Mouse (Mus musculus): ENCODE measurements around the gene Ntrk2.
"Not testable (repeated sequence)": the region's sequence is repeated elsewhere in the genome, so short reads cannot be mapped to it uniquely, and the experiment has no call there.

The Ntrk2 gene

GRCm38 (mm10) chr13:59040156-59040915 is 234.0 kb downstream of the Ntrk2 start:
- in situ Hi-C loops (cut with MboI, MseI), result no loop called here

GRCm38 (mm10) chr13:59041013-59041764 is 234.8 kb downstream of the Ntrk2 start:
- in situ Hi-C loops (cut with MboI, MseI), result no loop called here

GRCm38 (mm10) chr13:59052188-59052587 is 245.8 kb downstream of the Ntrk2 start:
- in situ Hi-C loops (cut with MboI, MseI), result no loop called here

GRCm38 (mm10) chr13:59054331-59054730 is 248.0 kb downstream of the Ntrk2 start:
- in situ Hi-C loops (cut with MboI, MseI), result not testable (repeated sequence)

- in situ Hi-C loops (cut with MboI, MseI), result no loop called here
These were observed 250.5 kb downstream of the Ntrk2 start for GRCm38 (mm10) chr13:59056859-59057258.

- in situ Hi-C loops (cut with MboI, MseI), result no loop called here
These were observed 251.5 kb downstream of the Ntrk2 start for GRCm38 (mm10) chr13:59057886-59058285.

GRCm38 (mm10) chr13:59059118-59059517 is 252.7 kb downstream of the Ntrk2 start:
- in situ Hi-C loops (cut with MboI, MseI), result no loop called here

GRCm38 (mm10) chr13:59065677-59066076 is 259.3 kb downstream of the Ntrk2 start:
- in situ Hi-C loops (cut with MboI, MseI), result no loop called here

- in situ Hi-C loops (cut with MboI, MseI), result no loop called here
These were observed 267.4 kb downstream of the Ntrk2 start for GRCm38 (mm10) chr13:59073635-59074256.

GRCm38 (mm10) chr13:59076489-59076888 is 270.1 kb downstream of the Ntrk2 start:
- in situ Hi-C loops (cut with MboI, MseI), result no loop called here

- in situ Hi-C loops (cut with MboI, MseI), result no loop called here
These were observed 273.5 kb downstream of the Ntrk2 start for GRCm38 (mm10) chr13:59079761-59080461.

- in situ Hi-C loops (cut with MboI, MseI), result no loop called here
These were observed 274.1 kb downstream of the Ntrk2 start for GRCm38 (mm10) chr13:59080468-59080867.

GRCm38 (mm10) chr13:59089016-59089415 is 282.6 kb downstream of the Ntrk2 start:
- in situ Hi-C loops (cut with MboI, MseI), result no loop called here

GRCm38 (mm10) chr13:59091138-59091971 is 285.0 kb downstream of the Ntrk2 start:
- in situ Hi-C loops (cut with MboI, MseI), result no loop called here

- in situ Hi-C loops (cut with MboI, MseI), result no loop called here
These were observed 285.9 kb downstream of the Ntrk2 start for GRCm38 (mm10) chr13:59092045-59092857.

GRCm38 (mm10) chr13:59092858-59093154 is 286.4 kb downstream of the Ntrk2 start:
- in situ Hi-C loops (cut with MboI, MseI), result no loop called here

- in situ Hi-C loops (cut with MboI, MseI), result no loop called here
These were observed 288.4 kb downstream of the Ntrk2 start for GRCm38 (mm10) chr13:59094722-59095121.

GRCm38 (mm10) chr13:59095811-59096391 is 289.5 kb downstream of the Ntrk2 start:
- in situ Hi-C loops (cut with MboI, MseI), result no loop called here

GRCm38 (mm10) chr13:59100086-59100485 is 293.7 kb downstream of the Ntrk2 start:
- in situ Hi-C loops (cut with MboI, MseI), result no loop called here

- in situ Hi-C loops (cut with MboI, MseI), result not testable (repeated sequence)
These were observed 301.4 kb downstream of the Ntrk2 start for GRCm38 (mm10) chr13:59107791-59108190.

Measured in regulatory T cell (primary cell).